Mouse (Mus musculus): ENCODE results near the gene Jdp2.

GRCm38 (mm10) chr12:85687846-85688245 lies 89.0 kb downstream of the Jdp2 start:
- TF ChIP-seq GATA1 (IDR thresholded peaks at IDR 0.05; ENCODE audit: borderline replicate concordance, low read length) (no peak), FLI1 (IDR thresholded peaks at IDR 0.05; ENCODE audit: low read length) (no peak)
